Comparison of ENCODE assay signal across 17 mouse cellular contexts in genomic region chr10:10307384-10307783, GRCm38 (mm10).
DNase-seq lines count a peak whose midpoint lies in the region; ATAC-seq lines count a peak whose summit lies in the region.
"Had no signal": no experiment of that assay in that cellular context is flagged by ENCODE, and none has a peak within 500 bp of the region (broad histone marks: within the 10 kb centered on the region; RNA-seq: fewer than 3 reads in every experiment).

No protein-coding gene starts in this region.

- peak; percentile 8 for DNase-seq in adrenal gland, postnatal 25 days
- DNase-seq in adrenal gland, adult 18-20 months (ENCODE audit: low spot score in 2 of 2), result no peak
- peak; percentile 2 for DNase-seq in thymus, postnatal 25 days
- DNase-seq in thymus, postnatal 14 days, result no peak
- DNase-seq in large intestine, adult 2 months (ENCODE audit: low read depth, low spot score), result peak; percentile 98
- peak; percentile 22 to 26 for DNase-seq in natural killer cell, adult 2 months (ENCODE audit: low spot score in 2 of 2)
- DNase-seq: B cell, adult 2 months; cerebellum, adult 11 months; right cerebral cortex, adult 18-20 months had no signal

- H3K27me3 ChIP-seq in forebrain, embryonic 12.5 days, result no peaks in the 10 kb centered on the region
- H3K27me3 ChIP-seq in hindbrain, embryonic 16.5 days (replicated peaks; ENCODE audit: control insufficient read depth, insufficient read depth, low read length), result no peaks in the 10 kb centered on the region
- H3K27me3 ChIP-seq: embryonic facial prominence, embryonic 15.5 days; heart, embryonic 15.5 days; stomach, embryonic 15.5 days had no signal

- WGBS in large intestine, adult 2 months, result 36% methylated on average over 5 of the region's 5 CpGs
- WGBS in forebrain, embryonic 12.5 days, result 90% methylated on average over 5 of the region's 5 CpGs
- WGBS in hindbrain, embryonic 16.5 days, result 71% methylated on average over 5 of the region's 5 CpGs

- no peak overlapping the region for H3K9ac ChIP-seq in forebrain, embryonic 12.5 days
- no peak overlapping the region for H3K9ac ChIP-seq in hindbrain, embryonic 16.5 days (ENCODE audit: low read depth, low read length)
- H3K9ac ChIP-seq: embryonic facial prominence, embryonic 15.5 days; heart, embryonic 15.5 days; liver, embryonic 14.5 days; stomach, embryonic 15.5 days had no signal

- no peaks in the 10 kb centered on the region for H3K4me1 ChIP-seq in forebrain, embryonic 12.5 days
- H3K4me1 ChIP-seq in hindbrain, embryonic 16.5 days (ENCODE audit: control insufficient read depth, insufficient read depth, low read depth, low read length), result no peaks in the 10 kb centered on the region
- H3K4me1 ChIP-seq: embryonic facial prominence, embryonic 15.5 days; heart, embryonic 15.5 days; stomach, embryonic 15.5 days had no signal

- no peak overlapping the region for H3K27ac ChIP-seq in forebrain, embryonic 12.5 days
- no peak overlapping the region for H3K27ac ChIP-seq in hindbrain, embryonic 16.5 days (ENCODE audit: low read depth, low read length)
- H3K27ac ChIP-seq: embryonic facial prominence, embryonic 15.5 days; heart, embryonic 15.5 days; layer of hippocampus, adult 2 months; liver, embryonic 14.5 days; stomach, embryonic 15.5 days had no signal

- no peaks in the 10 kb centered on the region for H3K9me3 ChIP-seq in forebrain, embryonic 12.5 days
- no peaks in the 10 kb centered on the region for H3K9me3 ChIP-seq in hindbrain, embryonic 16.5 days (ENCODE audit: control insufficient read depth, low read length)
- H3K9me3 ChIP-seq: embryonic facial prominence, embryonic 15.5 days; heart, embryonic 15.5 days; stomach, embryonic 15.5 days had no signal

- no peaks in the 10 kb centered on the region for H3K36me3 ChIP-seq in forebrain, embryonic 12.5 days (replicated peaks)
- H3K36me3 ChIP-seq in hindbrain, embryonic 16.5 days (ENCODE audit: control insufficient read depth, insufficient read depth, low read length), result no peaks in the 10 kb centered on the region
- H3K36me3 ChIP-seq: embryonic facial prominence, embryonic 15.5 days; heart, embryonic 15.5 days; stomach, embryonic 15.5 days had no signal

- no peak overlapping the region for H3K4me2 ChIP-seq in forebrain, embryonic 12.5 days
- no peak overlapping the region for H3K4me2 ChIP-seq in hindbrain, embryonic 16.5 days (ENCODE audit: low read length)
- H3K4me2 ChIP-seq: embryonic facial prominence, embryonic 15.5 days; heart, embryonic 15.5 days; stomach, embryonic 15.5 days had no signal

- H3K4me3 ChIP-seq in forebrain, embryonic 12.5 days (replicated peaks), result no peak overlapping the region
- H3K4me3 ChIP-seq in hindbrain, embryonic 16.5 days (ENCODE audit: low read length), result no peak overlapping the region
- H3K4me3 ChIP-seq: embryonic facial prominence, embryonic 15.5 days; heart, embryonic 15.5 days; layer of hippocampus, adult 2 months; myocyte; stomach, embryonic 15.5 days had no signal

- no peak for ATAC-seq in forebrain, embryonic 12.5 days (ENCODE audit: low FRiP score)
- ATAC-seq in hindbrain, embryonic 16.5 days, result no peak

Comparison
In these comparisons a context has a peak if more than half of its experiments do, and no peak if none do; other contexts are left out.
1. DNase-seq: peak in adrenal gland, postnatal 25 days (single experiment), thymus, postnatal 25 days (single experiment), large intestine, adult 2 months (single experiment) and natural killer cell, adult 2 months (2 of 2); none in adrenal gland, adult 18-20 months (0 of 2) and thymus, postnatal 14 days (single experiment).